Mouse (Mus musculus) G1E (cell line): ENCODE results near the gene Rnase11.

ENCODE experiments used
- CTCF ChIP-seq: IDR thresholded peaks from 2 replicates; pipeline ENCODE4 v1.5.1; 2012; ENCODE audit warnings: low read depth, low read length, inconsistent platforms, mixed read lengths
- TAL1 ChIP-seq: conservative IDR thresholded peaks from 2 replicates; pipeline ENCODE4 v1.6.1; 2012; ENCODE audit warnings: low read depth, low read length, inconsistent platforms, mixed read lengths

DNA sequence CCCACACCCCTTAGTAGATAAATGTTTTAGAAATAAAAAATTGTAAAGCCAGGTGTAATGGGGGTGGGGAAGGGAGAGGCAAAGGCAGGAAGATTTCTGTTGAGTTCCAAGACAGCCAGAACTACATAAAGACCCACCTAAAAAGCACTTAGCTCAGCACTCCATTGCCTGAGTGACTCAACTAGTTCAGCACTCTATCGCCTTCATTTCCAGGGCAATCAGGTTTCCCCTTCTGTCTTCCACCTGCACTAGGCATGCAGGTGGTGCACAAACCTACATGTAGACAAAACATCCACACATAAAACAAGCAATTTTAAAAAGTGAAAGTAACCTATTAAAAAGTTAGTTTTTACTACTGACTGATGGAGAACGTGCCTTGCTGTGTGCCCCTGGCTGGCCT is 35.1 kb upstream of the Rnase11 start:
- TF ChIP-seq CTCF (no peak), TAL1 (no peak)
